Mouse (Mus musculus) retina, postnatal 7 days (tissue): ENCODE measurements at regions not wholly inside any gene's neighbourhood (a gene's known extent, or its start where the extent isn't known, plus 50 kb on each side); places are given as distances from the start of the nearest gene placed in this dataset.

Source experiments
- DNase-seq: peaks from one replicate; pipeline ENCODE4 v3.0.0-alpha.2; 2012; ENCODE audit warnings: low read depth, low spot score

GRCm38 (mm10) chr9:100252409-100252808 lies 234.2 kb downstream of the Il20rb start:
- no peak for DNase-seq
